ENCODE assay signal across 9 mouse cellular contexts in the genomic region with DNA sequence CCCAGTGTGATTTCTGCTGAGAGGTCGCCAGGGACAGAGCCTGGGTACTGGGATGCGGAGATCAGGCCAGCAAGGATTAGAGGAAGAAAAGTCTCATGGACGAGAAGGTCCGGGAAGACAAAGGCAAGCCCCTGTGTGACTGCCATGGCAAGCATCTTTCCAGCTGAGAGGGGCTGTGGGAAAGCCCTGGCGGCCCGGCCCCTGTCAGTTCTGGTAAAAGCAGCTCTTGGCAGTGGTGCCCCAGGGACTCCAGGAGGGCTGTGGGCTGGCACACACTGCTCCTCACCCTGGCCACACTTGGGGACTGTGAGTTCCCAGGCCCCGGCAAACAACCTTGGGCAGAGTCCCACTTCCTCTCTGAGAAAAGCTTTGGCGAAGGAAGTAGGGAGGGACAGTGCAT.
DNase-seq lines count a peak whose midpoint lies in the region; ATAC-seq lines count a peak whose summit lies in the region.
"Had no signal": no experiment of that assay in that cellular context is flagged by ENCODE, and none has a peak within 500 bp of the region (broad histone marks: within the 10 kb centered on the region; RNA-seq: fewer than 3 reads in every experiment).

No protein-coding gene starts in this region.

- H3K4me1 ChIP-seq in forebrain, embryonic 10.5 days: peaks cover 64% of the 10 kb centered on the region
- H3K4me1 ChIP-seq in forebrain, embryonic 11.5 days (replicated peaks; ENCODE audit: control insufficient read depth, insufficient read depth, low read length): peaks cover 8% of the 10 kb centered on the region; the same call in 1 of the 2 replicates
- H3K4me1 ChIP-seq in hindbrain, embryonic 14.5 days (replicated peaks; ENCODE audit: control insufficient read depth, insufficient read depth, low read length): peaks cover 17% of the 10 kb centered on the region
- peaks cover 36% of the 10 kb centered on the region for H3K4me1 ChIP-seq in midbrain, embryonic 13.5 days (replicated peaks)

- peaks cover 11% of the 10 kb centered on the region; the same call in 1 of the 2 replicates for H3K27me3 ChIP-seq in forebrain, embryonic 10.5 days (ENCODE audit: poor library complexity, severe bottlenecking)
- no peaks in the 10 kb centered on the region for H3K27me3 ChIP-seq in forebrain, embryonic 11.5 days (ENCODE audit: control insufficient read depth, insufficient read depth, low read length)
- H3K27me3 ChIP-seq in hindbrain, embryonic 14.5 days (ENCODE audit: control insufficient read depth, insufficient read depth, low read length): no peaks in the 10 kb centered on the region
- no peaks in the 10 kb centered on the region for H3K27me3 ChIP-seq in midbrain, embryonic 13.5 days
- H3K27me3 ChIP-seq: liver, embryonic 15.5 days had no signal

- no peak overlapping the region for H3K9ac ChIP-seq in forebrain, embryonic 11.5 days (ENCODE audit: low read length)
- no peak overlapping the region for H3K9ac ChIP-seq in hindbrain, embryonic 14.5 days
- H3K9ac ChIP-seq in midbrain, embryonic 13.5 days (replicated peaks): no peak overlapping the region; the same call in 1 of the 2 replicates
- H3K9ac ChIP-seq: liver, embryonic 15.5 days had no signal

- no peak for DNase-seq in forebrain, embryonic 10.5 days (ENCODE audit: extremely low spot score, low spot score)
- DNase-seq in forebrain, embryonic 11.5 days (ENCODE audit: low spot score): no peak
- peak; percentile 29 to 32 for DNase-seq in cerebellum, adult 18-20 months
- DNase-seq in hindbrain, embryonic 14.5 days (ENCODE audit: low spot score): peak; percentile 38
- no peak for DNase-seq in spleen, postnatal 14 days (ENCODE audit: low spot score in 2 of 2)
- no peak for DNase-seq in thymus, postnatal 0 days (ENCODE audit: low spot score)

- no peaks in the 10 kb centered on the region for H3K36me3 ChIP-seq in forebrain, embryonic 10.5 days (replicated peaks)
- no peaks in the 10 kb centered on the region for H3K36me3 ChIP-seq in forebrain, embryonic 11.5 days (ENCODE audit: control insufficient read depth, insufficient read depth, low read length)
- H3K36me3 ChIP-seq in hindbrain, embryonic 14.5 days (replicated peaks; ENCODE audit: control insufficient read depth, insufficient read depth): no peaks in the 10 kb centered on the region
- no peaks in the 10 kb centered on the region for H3K36me3 ChIP-seq in midbrain, embryonic 13.5 days
- H3K36me3 ChIP-seq: liver, embryonic 15.5 days had no signal

- H3K4me3 ChIP-seq in forebrain, embryonic 10.5 days: no peak overlapping the region
- H3K4me3 ChIP-seq in forebrain, embryonic 11.5 days (ENCODE audit: low read depth, low read length): no peak overlapping the region
- H3K4me3 ChIP-seq in hindbrain, embryonic 14.5 days (replicated peaks; ENCODE audit: low read length): no peak overlapping the region
- H3K4me3 ChIP-seq in midbrain, embryonic 13.5 days (replicated peaks): no peak overlapping the region
- H3K4me3 ChIP-seq: liver, embryonic 15.5 days had no signal

- no peaks in the 10 kb centered on the region for H3K9me3 ChIP-seq in forebrain, embryonic 10.5 days
- no peaks in the 10 kb centered on the region for H3K9me3 ChIP-seq in forebrain, embryonic 11.5 days (ENCODE audit: control insufficient read depth, low read length)
- no peaks in the 10 kb centered on the region for H3K9me3 ChIP-seq in hindbrain, embryonic 14.5 days (ENCODE audit: control insufficient read depth, low read length)
- no peaks in the 10 kb centered on the region for H3K9me3 ChIP-seq in midbrain, embryonic 13.5 days
- H3K9me3 ChIP-seq: liver, embryonic 15.5 days had no signal

- no peak for ATAC-seq in forebrain, embryonic 11.5 days (replicated peaks; ENCODE audit: low FRiP score)
- ATAC-seq in hindbrain, embryonic 14.5 days (ENCODE audit: low FRiP score): peak; percentile 80
- peak; percentile 61 for ATAC-seq in midbrain, embryonic 13.5 days
- ATAC-seq in erythroblast, adult 5-6 weeks (replicated peaks; ENCODE audit: low FRiP score, poor library complexity, severe bottlenecking): no peak

- H3K4me2 ChIP-seq in forebrain, embryonic 11.5 days (ENCODE audit: low read depth, low read length, severe bottlenecking): no peak overlapping the region
- H3K4me2 ChIP-seq in hindbrain, embryonic 14.5 days (replicated peaks): no peak overlapping the region
- H3K4me2 ChIP-seq in midbrain, embryonic 13.5 days (replicated peaks): no peak overlapping the region
- H3K4me2 ChIP-seq: liver, embryonic 15.5 days had no signal

- H3K27ac ChIP-seq in forebrain, embryonic 10.5 days: peak overlapping the region; percentile 35
- H3K27ac ChIP-seq in forebrain, embryonic 11.5 days (ENCODE audit: low read depth, low read length): no peak overlapping the region
- peak overlapping the region; percentile 52; the same call in 1 of the 2 replicates for H3K27ac ChIP-seq in hindbrain, embryonic 14.5 days
- peak overlapping the region; percentile 54; the same call in 1 of the 2 replicates for H3K27ac ChIP-seq in midbrain, embryonic 13.5 days
- H3K27ac ChIP-seq: liver, embryonic 15.5 days had no signal

- WGBS in forebrain, embryonic 10.5 days: 37% methylated on average over 8 of the region's 8 CpGs
- 31% methylated on average over 8 of the region's 8 CpGs for WGBS in forebrain, embryonic 11.5 days
- WGBS in hindbrain, embryonic 14.5 days: 35% methylated on average over 8 of the region's 8 CpGs
- 21% methylated on average over 8 of the region's 8 CpGs for WGBS in midbrain, embryonic 13.5 days

Comparison
In these comparisons a context has a peak if more than half of its experiments do, and no peak if none do; other contexts are left out.
1. DNase-seq: peak in cerebellum, adult 18-20 months (2 of 2) and hindbrain, embryonic 14.5 days (single experiment); none in forebrain, embryonic 10.5 days (single experiment), forebrain, embryonic 11.5 days (single experiment), spleen, postnatal 14 days (0 of 2) and thymus, postnatal 0 days (single experiment).
2. ATAC-seq: peak in hindbrain, embryonic 14.5 days (single experiment) and midbrain, embryonic 13.5 days (single experiment); none in forebrain, embryonic 11.5 days (single experiment) and erythroblast, adult 5-6 weeks (single experiment).